Mouse (Mus musculus) adipocyte (in vitro differentiated cells): Measurements from ENCODE around the gene Myl12a.
A peak's percentile ranks its signal among the peaks of the same experiment; 100 is the strongest.

Experiments used
- DNase-seq: peaks from one replicate; pipeline ENCODE4 v3.0.0-alpha.2; 2016; ENCODE audit warnings: low spot score

Myl12a gene

GRCm38 (mm10) chr17:71010646-71011242 is 8.1 kb upstream of the Myl12a start:
- no peak for DNase-seq

GRCm38 (mm10) chr17:71009751-71010150 is 7.1 kb upstream of the Myl12a start:
- DNase-seq: no peak

GRCm38 (mm10) chr17:71008676-71009075 is 6.0 kb upstream of the Myl12a start:
- no peak for DNase-seq

- no peak for DNase-seq
Measured at GRCm38 (mm10) chr17:71006976-71007375, 4.3 kb upstream of the Myl12a start.

GRCm38 (mm10) chr17:71004186-71004960 is 1.7 kb upstream of the Myl12a start:
- DNase-seq: no peak

- no peak for DNase-seq
Measured at GRCm38 (mm10) chr17:71003721-71004120, 1.0 kb upstream of the Myl12a start.

- DNase-seq: no peak
Measured at GRCm38 (mm10) chr17:71003112-71003511, 434 bp upstream of the Myl12a start.

- DNase-seq: peak; percentile 99
Measured at GRCm38 (mm10) chr17:71002081-71002743, 466 bp downstream of the Myl12a start, which contains the start of gene Myom1. Myom1 (plus strand) TSS chr17:71002633.

GRCm38 (mm10) chr17:71001699-71002080 is 988 bp downstream of the Myl12a start:
- DNase-seq: peak; percentile 60

GRCm38 (mm10) chr17:71001067-71001466 is 1.6 kb downstream of the Myl12a start:
- DNase-seq: no peak

GRCm38 (mm10) chr17:71000255-71000654 is 2.4 kb downstream of the Myl12a start:
- DNase-seq: no peak

GRCm38 (mm10) chr17:70999187-70999586 is 3.5 kb downstream of the Myl12a start:
- DNase-seq: no peak

- DNase-seq: no peak
Measured at GRCm38 (mm10) chr17:70998400-70998975, 4.2 kb downstream of the Myl12a start.

GRCm38 (mm10) chr17:70997836-70998235 is 4.8 kb downstream of the Myl12a start:
- no peak for DNase-seq

- no peak for DNase-seq
Measured at GRCm38 (mm10) chr17:70995551-70995950, 7.1 kb downstream of the Myl12a start.

- no peak for DNase-seq
Measured at GRCm38 (mm10) chr17:70994671-70995070, 8.0 kb downstream of the Myl12a start.

GRCm38 (mm10) chr17:70993385-70993807 is 9.3 kb downstream of the Myl12a start:
- DNase-seq: peak; percentile 44

GRCm38 (mm10) chr17:70992662-70993061 is 10.0 kb downstream of the Myl12a start:
- DNase-seq: no peak

GRCm38 (mm10) chr17:70991706-70992625 is 10.7 kb downstream of the Myl12a start:
- DNase-seq: peak; percentile 65

- peak; percentile 78 for DNase-seq
Measured at GRCm38 (mm10) chr17:70990403-70991303, 12.0 kb downstream of the Myl12a start.
